Mouse (Mus musculus) bone marrow, adult 2 months (tissue): ENCODE measurements around the gene Insc.

Experiments used
- CTCF ChIP-seq: fragments of 200-500 bp; IDR thresholded peaks from 2 replicates; pipeline ENCODE4 v1.5.1; 2011; ENCODE audit warnings: low read length, control low read depth; ENCODE audit not compliant: control insufficient read depth, insufficient read depth
- POLR2A ChIP-seq: fragments of 200-500 bp; IDR thresholded peaks from 2 replicates; pipeline ENCODE4 v1.6.1; 2011; ENCODE audit warnings: low read depth, mild to moderate bottlenecking, control low read depth, low read length, borderline replicate concordance; ENCODE audit not compliant: control insufficient read depth

GRCm38 (mm10) chr7:114773781-114774180 lies 30.3 kb downstream of the Insc start:
- TF ChIP-seq CTCF, result no peak
- no peak for TF ChIP-seq POLR2A
